Comparison of ENCODE assay signal across 9 mouse cellular contexts in the genomic region with DNA sequence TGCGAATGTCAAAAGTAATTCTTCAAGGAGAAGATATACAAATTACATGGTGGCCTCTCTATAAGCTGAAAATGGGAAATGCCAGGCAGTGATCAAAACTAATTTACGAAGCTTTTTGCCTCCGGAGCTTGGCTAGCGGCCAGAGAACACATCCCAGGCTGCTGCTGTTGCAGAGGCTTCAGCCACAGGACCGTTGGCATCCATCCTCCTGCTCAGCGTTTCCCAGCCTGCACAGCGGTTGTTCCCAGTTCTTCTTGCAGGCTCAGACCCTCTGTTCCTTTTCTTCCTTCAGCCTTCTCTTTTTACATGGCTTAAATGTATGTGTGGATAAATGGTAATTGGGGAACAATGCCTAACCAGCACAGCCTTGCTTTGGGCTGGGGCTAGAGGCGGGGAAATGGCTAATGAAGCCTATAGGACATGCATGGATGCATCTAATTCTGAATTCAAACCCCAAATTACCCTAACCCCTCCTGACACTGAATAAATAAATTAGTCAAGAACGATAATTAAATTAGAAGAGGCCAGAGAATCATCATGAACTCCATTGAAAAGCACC. TPM values are rescaled to one million over a fixed set of nuclear protein-coding genes. Genes with fewer than 3 reads are reported as not detected.
DNase-seq lines count a peak whose midpoint lies in the region; ATAC-seq and TF ChIP-seq lines count a peak whose summit lies in the region.
"Had no signal": no experiment of that assay in that cellular context is flagged by ENCODE, and none has a peak within 500 bp of the region (broad histone marks: within the 10 kb centered on the region; RNA-seq: fewer than 3 reads in every experiment).

No protein-coding gene starts in this region.

- DNase-seq in gastrocnemius, adult 2 months: peak; percentile 30
- DNase-seq in gastrocnemius, postnatal 36 days: no peak
- peak; percentile 22 for DNase-seq in 416B (ENCODE audit: low read depth)
- DNase-seq in embryo, embryonic 10.5 days (ENCODE audit: low spot score): peak; percentile 33
- DNase-seq in heart, postnatal 36 days: peak; percentile 25 to 26
- peak; percentile 27 for DNase-seq in mesoderm, embryonic 11.5 days (ENCODE audit: low read depth, low spot score)

- H3K4me3 ChIP-seq in gastrocnemius, adult 2 months: no peak overlapping the region
- H3K4me3 ChIP-seq: limb, embryonic 13.5 days had no signal

- no peak for ATAC-seq in frontal cortex, adult (ENCODE audit: low TSS enrichment)
- ATAC-seq in megakaryocyte progenitor cell, adult 5-6 weeks (replicated peaks; ENCODE audit: poor library complexity): no peak

- no peak for TF ChIP-seq CTCF in gastrocnemius, adult 2 months (IDR thresholded peaks at IDR 0.05)

- intact Hi-C loops in gastrocnemius, adult 2 months (cut with DNase I): no loop called here
- intact Hi-C loops in gastrocnemius, postnatal 36 days (cut with DNase I): no loop called here
- intact Hi-C loops in heart, postnatal 36 days (cut with DNase I): no loop called here

- H3K27ac ChIP-seq in gastrocnemius, adult 2 months: no peak overlapping the region
- H3K27ac ChIP-seq: limb, embryonic 13.5 days had no signal

RNA-seq across cellular contexts. Expression of a gene that starts 54.9 kb away (rescaled TPM):
- total RNA-seq in gastrocnemius, adult 2 months (2021): 10 to 100 TPM; 24.1 to 26.2 TPM
- 10 to 100 TPM; 15.5 to 22.5 TPM for total RNA-seq in gastrocnemius, postnatal 36 days (2021)
- total RNA-seq in heart, postnatal 36 days (2021): 10 to 100 TPM; 32.6 to 36.9 TPM
- total RNA-seq in megakaryocyte progenitor cell, adult 5-6 weeks (2015): 20.9 and 29.3 TPM in 2 replicates
- 20.2 and 51.3 TPM in 2 replicates for total RNA-seq in megakaryocyte progenitor cell, adult 5-6 weeks (2017)

Comparison
In these comparisons a context has a peak if more than half of its experiments do, and no peak if none do; other contexts are left out.
1. DNase-seq: peak in gastrocnemius, adult 2 months (single experiment), 416B (single experiment), embryo, embryonic 10.5 days (single experiment), heart, postnatal 36 days (2 of 2) and mesoderm, embryonic 11.5 days (single experiment); none in gastrocnemius, postnatal 36 days (0 of 2).